8 mouse cellular contexts compared by ENCODE assay signal in genomic region chr12:32768082-32768743, GRCm38 (mm10). TPM values are rescaled to one million over a fixed set of nuclear protein-coding genes. Genes with fewer than 3 reads are reported as not detected.
A peak's percentile ranks its signal among the peaks of the same experiment; 100 is the strongest.
DNase-seq lines count a peak whose midpoint lies in the region; ATAC-seq and TF ChIP-seq lines count a peak whose summit lies in the region.
"Had no signal": no experiment of that assay in that cellular context is flagged by ENCODE, and none has a peak within 500 bp of the region (broad histone marks: within the 10 kb centered on the region; RNA-seq: fewer than 3 reads in every experiment).

No protein-coding gene starts in this region.

- peak overlapping the region; percentile 58 for H3K27ac ChIP-seq in liver, postnatal 0 days (ENCODE audit: low read depth)
- H3K27ac ChIP-seq in liver, embryonic 11.5 days (ENCODE audit: low read depth, low read length): no peak overlapping the region
- H3K27ac ChIP-seq in midbrain, embryonic 13.5 days: no peak overlapping the region
- H3K27ac ChIP-seq: neural tube, embryonic 13.5 days had no signal

- WGBS in liver, postnatal 0 days (ENCODE audit: insufficient replicate concordance): 48% methylated on average over 3 of the region's 3 CpGs
- 69% methylated on average over 3 of the region's 3 CpGs for WGBS in liver, embryonic 11.5 days
- WGBS in midbrain, embryonic 13.5 days: 84% methylated on average over 3 of the region's 3 CpGs

- peak; percentile 88 for ATAC-seq in liver, postnatal 0 days
- ATAC-seq in liver, embryonic 11.5 days (replicated peaks; ENCODE audit: low FRiP score): no peak
- no peak for ATAC-seq in midbrain, embryonic 13.5 days
- no peak for ATAC-seq in inflammation-experienced regulatory T-cells, adult 6 months

- TF ChIP-seq EP300 in liver, postnatal 0 days (IDR thresholded peaks at IDR 0.05; ENCODE audit: low read depth): peak; percentile 67

- no peak overlapping the region for H3K9ac ChIP-seq in liver, postnatal 0 days (replicated peaks)
- H3K9ac ChIP-seq in liver, embryonic 11.5 days (ENCODE audit: low read depth, low read length): no peak overlapping the region
- no peak overlapping the region for H3K9ac ChIP-seq in midbrain, embryonic 13.5 days (replicated peaks)
- H3K9ac ChIP-seq: neural tube, embryonic 13.5 days had no signal

- no peaks in the 10 kb centered on the region for H3K27me3 ChIP-seq in liver, postnatal 0 days (ENCODE audit: insufficient read depth, low read length)
- no peaks in the 10 kb centered on the region for H3K27me3 ChIP-seq in liver, embryonic 11.5 days (replicated peaks; ENCODE audit: control insufficient read depth, insufficient read depth, low read length)
- H3K27me3 ChIP-seq in midbrain, embryonic 13.5 days: no peaks in the 10 kb centered on the region
- H3K27me3 ChIP-seq: neural tube, embryonic 13.5 days had no signal

- peak; percentile 71 for DNase-seq in liver, postnatal 0 days
- no peak for DNase-seq in liver, embryonic 11.5 days (ENCODE audit: low spot score)
- DNase-seq in heart, adult 8-10 months (ENCODE audit: low spot score): peak; percentile 69
- peak; percentile 15 for DNase-seq in layer of hippocampus, adult 9-11 months
- peak; percentile 10 for DNase-seq in telencephalon, adult 2 months (ENCODE audit: low read depth, low spot score)

- H3K36me3 ChIP-seq in liver, postnatal 0 days (replicated peaks; ENCODE audit: insufficient read depth, low read length): no peaks in the 10 kb centered on the region
- H3K36me3 ChIP-seq in liver, embryonic 11.5 days (ENCODE audit: control insufficient read depth, insufficient read depth, low read length): no peaks in the 10 kb centered on the region
- no peaks in the 10 kb centered on the region for H3K36me3 ChIP-seq in midbrain, embryonic 13.5 days
- H3K36me3 ChIP-seq: neural tube, embryonic 13.5 days had no signal

- TF ChIP-seq CTCF in liver, postnatal 0 days (IDR thresholded peaks at IDR 0.05; ENCODE audit: low read depth): no peak

- H3K4me2 ChIP-seq in liver, postnatal 0 days (ENCODE audit: low read depth, low read length): no peak overlapping the region
- no peak overlapping the region for H3K4me2 ChIP-seq in liver, embryonic 11.5 days
- H3K4me2 ChIP-seq in midbrain, embryonic 13.5 days (replicated peaks): no peak overlapping the region
- H3K4me2 ChIP-seq: neural tube, embryonic 13.5 days had no signal

- no peaks in the 10 kb centered on the region for H3K9me3 ChIP-seq in liver, postnatal 0 days (ENCODE audit: low read length)
- no peaks in the 10 kb centered on the region for H3K9me3 ChIP-seq in liver, embryonic 11.5 days (ENCODE audit: control insufficient read depth, low read length)
- no peaks in the 10 kb centered on the region for H3K9me3 ChIP-seq in midbrain, embryonic 13.5 days
- H3K9me3 ChIP-seq: neural tube, embryonic 13.5 days had no signal

- no peak overlapping the region for H3K4me3 ChIP-seq in liver, postnatal 0 days (ENCODE audit: low read depth, low read length)
- H3K4me3 ChIP-seq in liver, embryonic 11.5 days (ENCODE audit: low read depth, low read length): no peak overlapping the region
- no peak overlapping the region for H3K4me3 ChIP-seq in midbrain, embryonic 13.5 days (replicated peaks)
- H3K4me3 ChIP-seq: neural tube, embryonic 13.5 days had no signal

- H3K4me1 ChIP-seq in liver, postnatal 0 days (ENCODE audit: insufficient read depth): peaks cover 20% of the 10 kb centered on the region
- no peaks in the 10 kb centered on the region for H3K4me1 ChIP-seq in liver, embryonic 11.5 days (replicated peaks; ENCODE audit: control insufficient read depth, insufficient read depth, low read length)
- H3K4me1 ChIP-seq in midbrain, embryonic 13.5 days (replicated peaks): no peaks in the 10 kb centered on the region
- H3K4me1 ChIP-seq: neural tube, embryonic 13.5 days had no signal

RNA-seq across cellular contexts. Expression of gene Nampt, which starts 51.1 kb away (rescaled TPM):
- 14.8 and 16.4 TPM in 2 replicates for polyA plus RNA-seq in liver, postnatal 0 days (2015; fragmentation: Nextera tagmentation; extraction: Ambion mirVana)
- polyA plus RNA-seq in liver, embryonic 11.5 days (2014; fragmentation: Nextera tagmentation; extraction: Ambion mirVana): 27.3 and 30.7 TPM in 2 replicates
- 100 to 1,000 TPM; 154 to 156 (median 155) TPM for total RNA-seq in heart, adult 8-10 months (2022)
- 30.6 and 36.4 TPM in 2 replicates for polyA plus RNA-seq in midbrain, embryonic 13.5 days (2015; fragmentation: Nextera tagmentation; extraction: Ambion mirVana)
- 10 to 100 TPM; 31.6 to 32.8 (median 32.4) TPM for polyA plus RNA-seq in inflammation-experienced regulatory T-cells, adult 6 months (2017; shearing (Covaris generic))
